Mouse (Mus musculus) adrenal gland, adult 10 weeks (tissue): ENCODE measurements around the gene Gpr21. TPM values are rescaled to one million over a fixed set of nuclear protein-coding genes. Genes with fewer than 3 reads are reported as not detected.

Experiments
- polyA plus RNA-seq: library from polyadenylated mRNA; stranded (reverse); fragments of 350-450 nt; fragmentation: Illumina TruSeq; extraction: RNeasy Lipid Tissue Mini Kit (QIAGEN cat#74804); gene quantifications from one replicate; pipeline ENCODE4 v1.2.3, GENCODE M21; 2014; ENCODE audit warnings: low read depth, low replicate concordance

Gene Gpr21
- not detected for polyA plus RNA-seq

GRCm38 (mm10) chr2:37516030-37516710, at the start of gene Gpr21:
TSS of gene Gpr21 (plus strand) at chr2:37516332.

Other genes with a start within 250 kb of the Gpr21 start
- gene Olfr368, start 189.8 kb upstream of the Gpr21 start, polyA plus RNA-seq, result not detected
- 111 TPM for gene Pdcl, start 157.0 kb upstream of the Gpr21 start, polyA plus RNA-seq
- 55.3 TPM for gene Rc3h2, start 93.4 kb upstream of the Gpr21 start, polyA plus RNA-seq
- gene Zbtb26, start 73.2 kb upstream of the Gpr21 start, polyA plus RNA-seq, result 20.5 TPM
- gene Zbtb6, start 73.2 kb upstream of the Gpr21 start, polyA plus RNA-seq, result 56.1 TPM
- 80.6 TPM for gene Rabgap1, start 73.1 kb upstream of the Gpr21 start, polyA plus RNA-seq
- gene Strbp, start 187.5 kb downstream of the Gpr21 start, polyA plus RNA-seq, result 91.3 TPM